Mouse (Mus musculus) hindbrain, embryonic 11.5 days (tissue): ENCODE measurements around the gene Cand1. TPM values are rescaled to one million over a fixed set of nuclear protein-coding genes. Genes with fewer than 3 reads are reported as not detected.
A peak's percentile ranks its signal among the peaks of the same experiment; 100 is the strongest.

Source experiments
- ATAC-seq: fragments of 200-750 bp; cut with Nextera tagmentation; 2 replicates; pipeline ENCODE4 v1.8.0; 2017; ENCODE audit warnings: mild to moderate bottlenecking, moderate TSS enrichment, moderate library complexity; ENCODE audit not compliant: low FRiP score
- DNase-seq: peaks from one replicate; pipeline ENCODE4 v3.0.0-alpha.2; 2015; ENCODE audit warnings: low spot score
- H3K27ac ChIP-seq: fragments of 300-500 bp; sonication (generic); 2 replicates; pipeline ENCODE4 v1.5.1; 2014; ENCODE audit warnings: mild to moderate bottlenecking, low read depth, low read length
- H3K27me3 ChIP-seq: fragments of 300-500 bp; sonication (generic); 2 replicates; pipeline ENCODE4 v1.6.1; 2014; ENCODE audit warnings: mild to moderate bottlenecking, low read length, moderate library complexity, mixed read lengths; ENCODE audit not compliant: control insufficient read depth, insufficient read depth
- H3K36me3 ChIP-seq: fragments of 300-500 bp; sonication (generic); 2 replicates; pipeline ENCODE4 v1.6.1; 2014; ENCODE audit warnings: mild to moderate bottlenecking, low read length, moderate library complexity, mixed read lengths; ENCODE audit not compliant: control insufficient read depth, insufficient read depth
- H3K4me1 ChIP-seq: fragments of 300-500 bp; sonication (generic); replicated peaks from 2 replicates; pipeline ENCODE4 v1.6.1; 2014; ENCODE audit warnings: low read length, mixed read lengths; ENCODE audit not compliant: control insufficient read depth, insufficient read depth
- H3K4me2 ChIP-seq: fragments of 300-500 bp; sonication (generic); replicated peaks from 2 replicates; pipeline ENCODE4 v1.6.1; 2014; ENCODE audit warnings: mild to moderate bottlenecking, low read depth, low read length
- H3K4me3 ChIP-seq: fragments of 300-500 bp; sonication (generic); 2 replicates; pipeline ENCODE4 v1.5.1; 2014; ENCODE audit warnings: low read depth, low read length
- H3K9ac ChIP-seq: fragments of 300-500 bp; sonication (generic); 2 replicates; pipeline ENCODE4 v1.6.1; 2014; ENCODE audit warnings: low read depth, low read length
- H3K9me3 ChIP-seq: fragments of 300-500 bp; sonication (generic); 2 replicates; pipeline ENCODE4 v1.6.1; 2016; ENCODE audit warnings: low read length; ENCODE audit not compliant: control insufficient read depth
- WGBS: fragments of 180-500 bp; shearing (Covaris S2); extraction: QIAGEN DNeasy Blood & Tissue Kit; methylation state at CpG from one replicate; pipeline ENCODE4 v1.1.7; 2014; 5-methylcytosine and 5-hydroxymethylcytosine counted together
- polyA plus RNA-seq: library from polyadenylated mRNA; unstranded; fragments of >200 nt; fragmentation: Nextera tagmentation; extraction: Ambion mirVana; gene quantifications from 2 replicates; pipeline ENCODE4 v1.2.1, GENCODE M21; 2014

The Cand1 gene
- polyA plus RNA-seq, 1 experiment from 2014 or later, result 95.0 TPM

- Histone ChIP-seq H3K4me1 (no peaks in the 10 kb centered on the region), H3K27ac (no peak overlapping the region), H3K9ac (no peak overlapping the region), H3K4me3 (no peak overlapping the region), H3K4me2 (no peak overlapping the region), H3K9me3 (no peaks in the 10 kb centered on the region), H3K27me3 (no peaks in the 10 kb centered on the region), H3K36me3 (no peaks in the 10 kb centered on the region)
- DNase-seq, result no peak
- ATAC-seq, result no peak
- 81% methylated on average over 4 of the region's 4 CpGs for WGBS
These were observed 18.0 kb upstream of the Cand1 start for GRCm38 (mm10) chr10:119257876-119258275.

GRCm38 (mm10) chr10:119244146-119244545 lies 4.3 kb upstream of the Cand1 start:
- no peaks in the 10 kb centered on the region for H3K4me1 ChIP-seq
- H3K4me3 ChIP-seq, result no peak overlapping the region
- H3K9ac ChIP-seq, result no peak overlapping the region
- WGBS, result 90% methylated on average over 14 of the region's 14 CpGs
- no peaks in the 10 kb centered on the region for H3K27me3 ChIP-seq
- ATAC-seq, result no peak
- H3K4me2 ChIP-seq, result no peak overlapping the region
- H3K27ac ChIP-seq, result no peak overlapping the region
- H3K9me3 ChIP-seq, result no peaks in the 10 kb centered on the region
- no peaks in the 10 kb centered on the region for H3K36me3 ChIP-seq
- no peak for DNase-seq

- Histone ChIP-seq H3K4me2 (peak overlapping the region; percentile 58), H3K27ac (peak overlapping the region; percentile 98), H3K27me3 (no peaks in the 10 kb centered on the region), H3K9ac (peak overlapping the region; percentile 78), H3K36me3 (no peaks in the 10 kb centered on the region), H3K4me3 (peak overlapping the region; percentile 96), H3K9me3 (no peaks in the 10 kb centered on the region), H3K4me1 (peaks cover 5% of the 10 kb centered on the region)
- no peak for DNase-seq
- ATAC-seq, result no peak; the same call in 1 of the 2 replicates
- WGBS, result 4% methylated on average over 9 of the region's 9 CpGs
These were observed 851 bp upstream of the Cand1 start for GRCm38 (mm10) chr10:119240722-119241089.

- peak overlapping the region; percentile 98 for H3K9ac ChIP-seq
- H3K27me3 ChIP-seq, result no peaks in the 10 kb centered on the region
- peak overlapping the region; percentile 98 for H3K27ac ChIP-seq
- peak overlapping the region; percentile 96 for H3K4me3 ChIP-seq
- WGBS, result 3% methylated on average over 13 of the region's 37 CpGs
- H3K9me3 ChIP-seq, result no peaks in the 10 kb centered on the region
- H3K36me3 ChIP-seq, result no peaks in the 10 kb centered on the region
- DNase-seq (no peak), ATAC-seq (peak; percentile 76)
- peaks cover 5% of the 10 kb centered on the region for H3K4me1 ChIP-seq
- H3K4me2 ChIP-seq, result peak overlapping the region; percentile 69
These were observed 254 bp downstream of the Cand1 start for GRCm38 (mm10) chr10:119239633-119239968.

GRCm38 (mm10) chr10:119238985-119239631 lies 747 bp downstream of the Cand1 start:
- Histone ChIP-seq H3K36me3 (no peaks in the 10 kb centered on the region), H3K4me1 (peaks cover 5% of the 10 kb centered on the region), H3K27ac (peak overlapping the region; percentile 98), H3K4me3 (peak overlapping the region; percentile 96), H3K27me3 (no peaks in the 10 kb centered on the region), H3K9me3 (no peaks in the 10 kb centered on the region), H3K4me2 (peak overlapping the region; percentile 69), H3K9ac (peak overlapping the region; percentile 98)
- DNase-seq, result peak; percentile 72
- ATAC-seq, result peak; percentile 61
- WGBS, result under 1% methylated on average over 45 of the region's 54 CpGs

- 78% methylated on average over 5 of the region's 5 CpGs for WGBS
These were observed 8.3 kb downstream of the Cand1 start for GRCm38 (mm10) chr10:119231526-119231925.

GRCm38 (mm10) chr10:119230703-119231102 lies 9.2 kb downstream of the Cand1 start:
- H3K9me3 ChIP-seq, result no peaks in the 10 kb centered on the region
- H3K4me1 ChIP-seq, result 0 out of 2 replicates have a peak, but pooled peaks cover 2% of the 10 kb centered on the region
- no peak overlapping the region for H3K4me2 ChIP-seq
- H3K9ac ChIP-seq, result no peak overlapping the region
- no peak overlapping the region for H3K27ac ChIP-seq
- H3K27me3 ChIP-seq, result no peaks in the 10 kb centered on the region
- no peak overlapping the region for H3K4me3 ChIP-seq
- H3K36me3 ChIP-seq, result peaks cover 2% of the 10 kb centered on the region; the same call in 1 of the 2 replicates
- DNase-seq (no peak), ATAC-seq (no peak)
- WGBS, result 86% methylated on average over 4 of the region's 4 CpGs

More at GRCm38 (mm10) chr10:119231526-119231925, 8.3 kb downstream of the Cand1 start:
- DNase-seq, result no peak
- H3K27me3 ChIP-seq, result no peaks in the 10 kb centered on the region
- H3K4me3 ChIP-seq, result no peak overlapping the region
- H3K4me2 ChIP-seq, result no peak overlapping the region
- H3K4me1 ChIP-seq, result 0 out of 2 replicates have a peak, but pooled peaks cover 2% of the 10 kb centered on the region
- H3K27ac ChIP-seq, result no peak overlapping the region
- ATAC-seq, result no peak
- H3K9ac ChIP-seq, result no peak overlapping the region
- H3K36me3 ChIP-seq, result no peaks in the 10 kb centered on the region
- no peaks in the 10 kb centered on the region for H3K9me3 ChIP-seq

- no peak overlapping the region for H3K4me3 ChIP-seq
- 0 out of 2 replicates have a peak, but pooled peaks cover 2% of the 10 kb centered on the region for H3K4me1 ChIP-seq
- H3K36me3 ChIP-seq, result peaks cover 3% of the 10 kb centered on the region; the same call in 1 of the 2 replicates
- no peak overlapping the region for H3K4me2 ChIP-seq
- H3K27ac ChIP-seq, result no peak overlapping the region
- no peaks in the 10 kb centered on the region for H3K27me3 ChIP-seq
- ATAC-seq (no peak), DNase-seq (no peak)
- 82% methylated on average over 5 of the region's 5 CpGs for WGBS
- no peaks in the 10 kb centered on the region for H3K9me3 ChIP-seq
- H3K9ac ChIP-seq, result no peak overlapping the region
These were observed 9.7 kb downstream of the Cand1 start for GRCm38 (mm10) chr10:119230074-119230669.

GRCm38 (mm10) chr10:119223686-119224085 lies 16.2 kb downstream of the Cand1 start:
- ATAC-seq (no peak), DNase-seq (no peak)
- WGBS, result 86% methylated on average over 4 of the region's 4 CpGs
- no peak overlapping the region for H3K4me2 ChIP-seq
- H3K36me3 ChIP-seq, result peaks cover 3% of the 10 kb centered on the region; the same call in 1 of the 2 replicates
- no peak overlapping the region for H3K4me3 ChIP-seq
- H3K9me3 ChIP-seq, result no peaks in the 10 kb centered on the region
- H3K27ac ChIP-seq, result no peak overlapping the region
- no peaks in the 10 kb centered on the region for H3K27me3 ChIP-seq
- no peaks in the 10 kb centered on the region for H3K4me1 ChIP-seq
- H3K9ac ChIP-seq, result no peak overlapping the region
